Mouse (Mus musculus): Measurements from ENCODE around the gene D10Jhu81e.

DNA sequence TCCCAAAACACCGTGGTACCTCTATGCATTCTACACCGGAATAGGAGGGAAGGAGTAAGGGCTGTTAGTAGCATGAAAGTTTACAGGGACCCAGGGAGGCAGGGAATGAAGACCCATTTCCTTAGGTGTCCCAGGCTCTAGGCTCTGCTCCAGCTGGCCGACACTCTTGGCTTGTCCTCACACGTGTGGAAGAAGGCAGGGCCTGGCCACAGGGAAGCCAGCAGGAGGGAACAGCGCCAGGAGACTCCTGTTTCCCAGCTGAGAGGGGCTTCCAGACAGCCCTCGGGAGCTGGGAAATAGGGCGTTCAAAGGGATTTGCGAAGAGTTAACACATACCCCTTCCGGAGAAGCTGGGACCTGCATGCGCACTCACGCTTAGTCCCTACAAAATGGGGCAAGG, 40.2 kb downstream of the D10Jhu81e start:
- TF ChIP-seq CTCF (IDR thresholded peaks at IDR 0.05; ENCODE audit: control insufficient read depth, insufficient read depth, insufficient replicate concordance, low read depth, low read length): no peak
- no peak for TF ChIP-seq POLR2A (IDR thresholded peaks at IDR 0.05; ENCODE audit: control insufficient read depth, low read depth, low read length)
